Mouse (Mus musculus) left cerebral cortex, adult 11 months (tissue): ENCODE results near the gene Dnajc6.

Source experiments
- DNase-seq: peaks from one replicate; pipeline ENCODE4 v3.0.0; 2022; ENCODE audit warnings: low spot score

Dnajc6 gene

DNA sequence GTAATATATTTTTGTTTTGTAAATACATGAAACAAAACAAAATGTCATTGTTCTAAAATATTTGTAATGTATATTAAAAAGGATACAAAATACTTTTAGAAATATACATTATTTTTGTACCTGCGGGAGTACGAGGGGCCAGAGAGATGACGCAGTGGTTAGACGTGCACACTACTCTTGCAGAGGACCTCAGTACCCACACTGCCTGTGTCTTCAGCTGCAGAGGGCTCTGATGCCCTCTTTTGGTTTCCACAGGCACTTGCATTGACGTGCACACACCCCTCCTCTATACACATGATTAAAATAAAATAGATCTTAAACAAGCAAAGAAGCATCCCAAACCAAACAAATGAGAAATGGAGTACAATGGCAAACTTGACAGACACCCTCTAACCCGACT lies 146.3 kb downstream of the Dnajc6 start:
- DNase-seq = no peak

DNA sequence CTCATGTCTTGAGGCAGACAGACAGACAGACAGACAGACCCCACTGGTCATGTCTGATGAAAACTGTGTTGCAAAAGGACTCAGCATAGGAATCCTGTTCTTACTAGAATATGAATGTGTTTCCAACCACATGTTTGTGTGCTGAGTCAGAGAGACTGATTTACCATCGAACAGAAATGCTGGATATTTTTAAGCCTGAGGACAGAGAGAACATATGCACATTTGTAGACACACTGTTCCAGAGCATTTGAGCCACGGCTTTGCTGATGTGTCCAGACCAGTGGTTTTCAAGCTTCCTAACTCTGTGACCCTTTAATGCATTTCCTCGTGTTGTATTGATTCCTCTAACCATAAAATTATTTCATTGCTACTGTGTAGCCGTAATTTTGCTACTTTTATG lies 146.8 kb downstream of the Dnajc6 start:
- no peak for DNase-seq

DNA sequence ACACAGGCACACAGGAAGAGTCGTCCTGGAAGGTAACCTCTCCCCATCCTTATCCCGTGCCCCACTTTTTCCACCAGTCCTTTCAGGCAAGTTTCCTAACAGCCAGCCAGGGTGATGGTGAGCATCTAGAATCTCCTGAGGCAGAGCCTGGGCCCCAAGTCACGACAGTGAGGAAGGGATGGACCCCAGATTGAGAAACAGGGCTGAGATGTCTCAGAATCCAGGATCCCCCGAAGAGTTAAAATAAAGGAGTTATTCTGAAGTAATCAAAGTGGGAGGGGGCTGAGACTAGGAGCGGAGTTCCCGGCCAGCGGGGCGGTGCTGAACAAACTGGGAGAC lies 150.4 kb downstream of the Dnajc6 start:
- no peak for DNase-seq

DNA sequence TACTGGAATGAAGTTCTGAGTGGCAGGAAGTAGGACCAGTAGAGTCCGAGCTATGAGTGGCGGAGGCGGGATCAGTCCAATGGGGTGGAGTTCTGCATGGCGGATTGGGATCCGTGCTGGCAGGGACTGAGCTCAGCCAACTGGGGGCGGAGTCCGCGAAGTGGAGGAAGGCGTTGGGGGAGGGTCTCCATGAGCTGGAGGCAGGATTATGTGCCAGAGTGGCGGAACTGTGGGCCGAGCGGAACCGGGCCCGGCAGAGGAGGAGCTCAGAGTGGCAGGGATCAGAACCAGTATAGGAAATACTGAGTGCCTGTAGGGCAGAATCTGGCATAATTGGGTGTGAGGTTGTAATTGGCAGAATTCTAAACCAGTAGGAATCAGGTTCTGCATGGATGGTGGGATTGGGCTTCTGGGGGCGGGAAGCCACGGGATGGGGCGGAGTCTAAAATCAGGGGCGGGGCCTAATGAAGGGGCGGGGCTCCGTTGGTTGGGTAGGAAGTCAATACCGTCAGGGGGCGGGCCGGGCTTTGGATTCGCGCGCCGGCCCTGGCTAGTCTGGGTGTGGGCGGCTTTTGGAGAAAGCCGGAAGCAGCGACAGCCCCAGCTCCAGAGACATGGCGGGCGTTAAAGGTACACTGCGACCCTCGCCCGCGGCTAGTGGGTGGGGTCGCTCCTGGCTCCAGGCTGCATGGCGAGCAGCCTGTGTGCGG lies 150.9 kb downstream of the Dnajc6 start, which contains the start of gene Leprot:
TSS of gene Leprot (plus strand) at position 523 of the 710 bp plus-strand sequence.
- DNase-seq = peak; percentile 100

DNA sequence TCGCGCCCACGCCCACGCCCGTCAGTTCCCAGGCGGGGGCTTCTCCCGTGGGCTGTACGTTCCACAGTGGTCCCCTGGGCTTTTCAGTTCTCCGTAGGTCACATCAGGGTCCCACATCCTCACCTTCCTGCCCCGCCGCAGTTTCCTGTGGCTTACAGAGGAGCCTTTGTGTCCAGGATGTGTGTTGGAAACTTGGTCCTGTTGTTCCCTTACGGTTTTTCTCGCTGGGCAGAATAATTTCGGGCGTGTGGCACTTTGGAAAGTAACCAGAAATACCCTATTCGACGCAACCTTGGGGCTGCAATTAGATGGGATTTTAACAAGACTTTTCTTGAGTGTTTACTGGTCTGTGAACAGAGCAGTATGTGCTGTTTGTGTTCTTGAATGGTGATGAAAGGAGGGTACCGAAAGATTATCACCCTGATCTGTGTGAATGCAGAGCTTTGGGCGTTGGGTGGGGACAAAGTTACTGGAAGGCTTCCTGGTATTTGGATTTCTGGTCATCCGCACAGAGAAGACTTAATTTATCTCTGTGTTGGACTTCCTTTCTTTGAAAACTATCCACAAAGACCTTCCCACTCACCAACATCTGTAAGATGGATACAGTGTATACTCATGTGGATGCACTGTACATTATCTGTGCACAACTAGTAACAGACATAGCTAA lies 151.7 kb downstream of the Dnajc6 start:
- DNase-seq = no peak

DNA sequence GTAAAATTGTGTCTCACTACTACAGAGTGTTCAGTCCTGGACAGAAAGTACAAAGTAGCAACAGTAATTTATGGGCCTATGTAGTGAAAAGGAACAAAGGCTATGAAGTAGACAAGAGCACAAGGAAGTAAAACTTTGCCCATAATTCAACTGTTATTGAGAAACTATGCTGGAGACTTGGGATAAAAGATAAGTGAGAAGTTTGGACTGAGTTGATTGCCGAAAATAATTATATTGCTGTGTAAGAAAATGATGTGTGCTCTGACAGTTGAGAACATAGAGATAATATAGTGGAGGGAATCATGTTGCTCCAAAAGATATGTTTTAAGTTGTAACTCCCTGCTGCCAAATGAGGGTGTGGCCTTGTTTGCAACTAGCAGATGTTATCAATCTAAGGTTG lies 152.3 kb downstream of the Dnajc6 start:
- DNase-seq = no peak

DNA sequence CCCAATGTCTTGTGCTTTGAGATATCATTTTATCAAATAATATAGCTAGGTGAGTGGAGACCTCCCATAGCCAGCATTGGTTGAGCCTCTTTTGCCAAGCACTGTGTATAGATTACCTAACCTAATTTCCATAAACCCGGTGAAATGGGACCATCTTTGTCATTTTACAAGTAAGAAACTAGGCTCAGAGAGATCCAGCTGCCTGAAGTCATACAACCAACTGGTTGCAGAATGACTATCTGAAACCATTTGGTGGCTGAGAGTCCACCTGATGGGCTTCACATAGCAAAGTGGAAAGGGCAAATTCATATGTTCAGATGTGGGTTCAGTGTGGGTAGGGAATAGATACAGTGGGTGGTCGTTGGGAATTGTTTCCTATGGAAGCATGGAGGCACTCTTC lies 154.5 kb downstream of the Dnajc6 start:
- DNase-seq = no peak

DNA sequence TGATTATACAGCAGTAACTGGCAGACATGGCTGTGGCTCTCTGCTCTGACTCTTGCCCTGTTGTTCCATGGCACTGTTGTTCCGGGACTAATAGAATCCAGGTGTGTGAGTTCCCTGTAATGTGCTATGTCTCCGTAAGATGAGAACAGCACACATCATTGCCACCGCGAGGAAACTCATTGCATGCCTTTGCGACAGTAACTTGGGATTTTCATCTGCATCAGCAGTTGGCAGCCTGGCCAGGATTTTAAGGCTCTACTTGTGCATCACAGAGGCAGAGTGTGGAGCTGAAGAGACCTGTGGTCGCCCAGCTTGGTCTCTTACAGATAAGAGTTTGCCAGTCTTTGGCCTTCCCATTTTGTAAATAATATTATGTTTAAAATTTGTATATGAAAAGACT lies 157.8 kb downstream of the Dnajc6 start:
- no peak for DNase-seq

DNA sequence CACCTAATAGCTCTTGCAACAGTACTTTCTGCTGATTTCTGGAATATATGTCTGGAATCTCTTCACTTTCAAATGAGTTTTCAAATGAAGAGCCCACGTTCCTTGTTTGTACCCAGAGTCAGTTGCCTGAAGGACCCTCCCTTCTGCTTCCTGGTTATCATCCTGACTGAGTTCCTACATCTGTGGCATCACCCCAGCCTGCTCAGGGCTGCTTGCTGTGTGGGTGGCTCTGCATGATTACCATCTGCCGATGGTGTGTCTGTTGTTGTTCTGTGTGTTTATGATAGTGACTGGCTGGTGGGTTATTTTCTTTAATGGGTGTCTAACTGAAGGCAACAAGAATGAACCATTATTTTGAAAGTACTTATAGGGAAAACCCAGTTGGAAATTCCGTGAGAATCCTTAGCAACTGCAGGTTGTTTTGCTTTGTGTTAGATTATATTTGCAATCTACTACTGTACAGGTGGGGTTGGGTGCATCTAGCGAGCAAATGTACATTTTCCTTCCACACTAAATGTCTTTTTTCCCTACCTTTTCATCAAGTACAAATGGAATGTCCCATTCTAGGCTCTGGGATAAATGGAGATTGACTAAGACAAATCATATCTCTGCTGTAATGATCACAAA lies 158.5 kb downstream of the Dnajc6 start:
- DNase-seq = no peak

DNA sequence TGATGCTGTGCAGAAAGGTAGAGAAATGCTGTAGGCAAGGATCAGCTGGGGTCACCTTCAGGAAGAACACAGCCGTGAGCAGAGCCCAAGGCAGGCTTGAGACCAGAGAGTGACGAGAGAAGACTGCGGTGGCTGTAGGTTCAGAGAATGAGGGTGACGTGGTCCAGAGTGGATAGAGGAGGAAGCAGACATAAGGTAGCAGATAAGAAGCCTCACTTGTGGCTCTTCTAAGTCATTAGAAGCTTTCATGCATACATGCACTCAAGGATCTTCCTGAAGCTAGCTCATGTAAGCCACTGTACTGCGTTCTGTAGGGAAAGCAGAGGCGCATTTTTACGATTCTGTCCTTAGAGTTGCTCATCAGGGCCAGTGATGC lies 159.0 kb downstream of the Dnajc6 start:
- DNase-seq = no peak

DNA sequence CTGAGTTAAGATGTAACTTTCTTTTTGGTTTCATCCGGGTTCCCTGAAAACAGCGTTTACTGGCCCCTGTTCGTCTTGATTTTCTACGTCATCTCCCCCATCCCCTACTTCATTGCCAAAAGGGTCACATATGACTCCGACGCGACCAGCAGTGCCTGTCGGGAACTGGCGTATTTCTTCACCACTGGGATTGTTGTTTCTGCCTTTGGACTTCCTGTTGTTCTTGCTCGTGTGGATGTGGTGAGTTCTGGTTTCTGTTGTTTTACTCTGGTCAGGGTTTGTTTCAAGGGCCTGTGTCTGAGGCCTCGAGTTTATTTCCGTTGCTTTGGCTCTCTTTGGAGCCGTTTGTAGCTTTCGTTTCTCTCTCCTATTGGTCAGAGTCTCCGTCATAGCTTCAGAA lies 159.6 kb downstream of the Dnajc6 start:
- DNase-seq = no peak

DNA sequence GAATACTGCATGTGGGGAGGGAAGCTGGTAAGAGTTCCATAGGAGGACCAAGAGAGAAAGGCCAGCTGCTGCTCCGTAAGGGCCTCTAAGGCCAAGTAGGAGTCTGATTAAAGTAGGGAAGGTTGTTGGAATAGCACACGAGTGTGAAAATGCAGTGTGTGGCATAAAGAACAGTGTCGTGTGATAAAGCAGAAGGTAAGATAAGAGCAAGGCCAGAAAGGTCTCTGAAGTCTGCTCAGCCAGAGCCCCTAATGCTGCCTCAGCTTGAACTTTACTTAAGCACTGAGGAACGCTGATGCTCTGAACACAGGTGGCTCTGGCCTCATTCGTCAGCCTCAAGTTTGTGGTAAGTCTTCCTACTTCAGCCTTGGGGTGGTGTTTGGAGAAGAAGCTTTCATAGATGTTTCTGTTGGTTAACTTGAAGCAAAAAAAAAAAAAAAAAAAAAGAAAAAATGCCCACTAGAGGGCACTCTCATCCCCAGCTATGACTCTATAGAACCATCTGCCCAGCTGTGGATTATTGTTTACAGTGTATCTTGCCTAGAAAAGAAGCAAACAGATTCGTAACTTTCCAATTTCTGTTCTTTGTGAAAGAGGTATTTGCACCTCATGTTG lies 160.6 kb downstream of the Dnajc6 start:
- no peak for DNase-seq

DNA sequence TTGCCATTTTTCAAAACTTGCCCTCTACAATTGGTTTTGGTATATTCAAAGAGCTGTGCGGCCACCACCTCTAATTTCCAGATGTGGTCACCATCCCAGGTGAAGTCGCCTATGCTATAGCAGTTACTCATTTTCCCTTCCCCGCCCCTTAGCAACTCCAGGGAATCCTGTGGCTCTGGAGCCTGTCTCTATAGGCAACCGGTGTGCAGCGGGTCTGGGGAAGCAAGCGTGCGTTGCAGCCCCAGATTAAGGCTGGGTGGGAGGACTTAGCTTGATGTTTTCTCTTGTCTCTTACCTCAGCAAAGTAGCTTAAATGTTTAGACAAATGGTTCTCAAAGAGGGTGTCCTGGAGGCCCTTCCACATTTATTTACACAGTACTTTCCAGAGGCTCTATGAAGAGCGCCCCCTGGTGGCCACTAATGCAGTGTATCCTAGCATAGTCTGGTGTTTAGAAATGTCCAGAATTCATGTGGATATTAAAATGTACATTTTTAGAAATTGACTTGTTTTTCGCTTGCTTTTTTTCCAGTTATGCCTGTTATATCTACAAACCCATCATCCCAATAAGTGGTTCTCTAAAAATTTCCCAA lies 167.8 kb downstream of the Dnajc6 start:
- DNase-seq = no peak

DNA sequence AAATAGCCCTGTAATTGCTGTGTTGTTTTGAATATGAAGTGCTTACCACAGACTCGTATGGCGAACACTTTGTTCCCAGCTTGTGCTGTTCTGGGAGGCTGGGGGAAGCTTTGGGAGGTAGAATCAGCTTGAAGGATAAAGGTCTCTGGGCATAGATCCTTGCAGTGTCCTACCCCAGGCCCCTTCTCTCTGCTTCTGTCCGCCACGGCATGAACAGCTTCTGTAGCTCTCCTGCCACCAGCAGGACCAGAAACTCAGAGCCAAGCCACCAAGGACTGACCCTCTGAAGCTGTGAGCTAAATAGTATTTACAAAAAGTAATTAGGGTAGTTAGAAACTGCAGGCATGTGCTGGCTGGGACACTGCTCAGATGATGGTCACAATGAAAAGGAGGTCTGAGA lies 168.3 kb downstream of the Dnajc6 start:
- DNase-seq = no peak

DNA sequence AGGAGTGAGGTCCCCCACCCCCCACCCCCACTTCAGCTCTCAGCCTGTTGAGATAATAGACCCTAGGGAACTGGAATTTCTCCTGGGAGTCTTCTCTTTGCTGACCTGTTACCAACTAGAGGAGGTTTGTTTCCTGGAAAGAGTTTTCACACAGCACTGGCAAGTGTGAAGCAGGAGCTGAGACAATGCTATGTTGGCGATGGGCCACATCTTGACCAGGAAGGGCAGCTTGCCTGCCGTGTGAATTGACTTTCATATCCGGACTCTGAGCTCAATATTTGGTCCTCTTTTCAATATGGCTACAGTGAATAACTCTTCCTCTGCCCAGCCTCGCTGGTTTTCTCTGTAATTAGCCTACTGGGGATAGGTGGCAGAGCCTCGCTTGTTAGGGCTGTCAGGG lies 172.7 kb downstream of the Dnajc6 start:
- DNase-seq = no peak

DNA sequence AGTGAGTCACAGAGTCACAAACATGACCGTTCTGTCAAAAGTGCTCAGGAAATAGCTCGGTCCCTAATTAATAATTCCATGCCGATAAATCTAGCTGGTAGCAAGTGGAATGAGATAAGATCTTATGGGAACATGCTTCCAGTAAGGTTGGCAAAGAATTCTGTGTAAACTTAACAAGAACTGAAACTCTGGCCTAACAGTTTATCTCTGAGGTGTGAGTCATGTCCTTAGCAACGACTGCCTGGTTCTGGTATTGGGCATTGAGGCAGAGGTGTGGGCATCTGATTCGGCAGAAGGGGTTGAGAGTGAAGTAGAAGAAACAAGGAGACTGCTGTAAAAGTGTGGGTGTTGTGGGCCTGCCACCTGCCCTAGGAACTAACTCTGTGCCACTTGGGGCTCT lies 173.4 kb downstream of the Dnajc6 start:
- no peak for DNase-seq

DNA sequence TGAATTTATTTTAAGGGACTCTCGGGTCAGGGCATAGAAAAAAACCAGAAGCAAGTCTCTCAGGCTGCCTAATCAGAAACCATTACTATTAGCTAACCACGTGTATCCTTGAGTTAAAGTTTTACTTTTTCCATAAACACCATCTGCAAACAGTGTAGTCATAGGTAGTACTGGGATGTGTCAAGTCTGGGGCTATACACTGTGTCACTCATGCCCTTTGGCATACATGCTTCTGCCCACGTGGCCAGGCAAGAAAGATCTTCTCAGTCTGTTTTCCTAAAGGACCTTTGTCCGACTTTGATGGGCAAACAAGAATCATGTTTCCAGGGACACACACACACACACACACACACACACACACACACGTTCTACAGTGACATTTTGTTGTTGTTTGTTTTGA lies 178.3 kb downstream of the Dnajc6 start:
- DNase-seq = no peak

DNA sequence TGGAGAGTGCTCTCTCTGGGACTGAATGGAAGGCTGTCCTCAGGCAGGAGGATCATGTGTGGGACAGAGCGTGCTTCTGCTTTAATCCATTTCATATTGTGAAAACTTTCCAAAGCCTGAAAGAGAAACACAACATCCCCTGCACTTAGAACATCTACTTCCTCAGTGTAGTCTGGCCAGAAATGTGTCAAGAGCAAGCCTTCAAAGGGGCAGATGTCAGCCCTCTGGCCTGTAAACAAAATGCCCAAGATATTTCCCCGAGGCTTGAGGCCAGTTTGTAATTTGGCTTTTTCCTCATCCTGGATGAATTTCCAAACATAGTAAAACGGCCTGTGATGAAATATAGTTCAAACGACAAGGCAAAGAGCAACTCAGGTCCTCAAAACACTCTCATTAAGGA lies 179.3 kb downstream of the Dnajc6 start:
- no peak for DNase-seq

DNA sequence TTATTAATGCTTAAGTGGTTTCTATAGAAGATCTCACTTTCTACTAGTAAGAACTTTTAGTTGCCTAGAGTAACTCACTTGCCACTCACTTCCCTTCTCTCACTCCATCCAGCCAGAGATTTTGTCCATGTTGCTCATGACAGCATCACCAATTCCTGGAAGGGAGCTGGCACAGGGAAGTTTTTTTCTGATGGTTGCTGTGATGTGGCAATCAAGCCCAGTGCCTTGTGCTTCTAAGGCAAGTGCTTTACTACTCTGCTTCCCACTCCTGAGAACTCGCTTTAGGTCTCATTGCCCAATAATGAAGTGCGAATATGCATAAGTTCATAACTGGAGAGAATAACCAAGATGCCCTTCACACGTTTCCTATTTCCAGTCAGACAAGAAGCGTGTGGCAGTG lies 186.2 kb downstream of the Dnajc6 start:
- no peak for DNase-seq

DNA sequence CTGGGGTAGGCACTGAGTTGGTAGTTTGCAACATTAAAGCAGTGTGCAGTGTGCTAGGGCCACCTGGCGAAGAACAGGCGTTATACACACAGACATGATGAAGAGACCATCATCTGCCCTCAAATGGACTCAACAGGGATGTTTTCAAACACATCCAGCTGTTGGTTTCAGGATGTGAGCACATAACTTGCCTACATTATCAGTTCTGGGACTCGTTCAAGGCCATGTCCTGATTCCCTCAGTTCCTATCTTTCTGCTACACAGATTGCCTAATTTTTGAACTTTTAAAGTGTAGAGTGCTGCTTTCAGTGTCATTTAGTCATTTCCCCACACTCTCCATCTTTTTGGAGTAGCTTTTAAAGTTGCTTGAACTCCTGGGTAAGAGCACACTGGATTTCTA lies 186.6 kb downstream of the Dnajc6 start:
- DNase-seq = no peak

DNA sequence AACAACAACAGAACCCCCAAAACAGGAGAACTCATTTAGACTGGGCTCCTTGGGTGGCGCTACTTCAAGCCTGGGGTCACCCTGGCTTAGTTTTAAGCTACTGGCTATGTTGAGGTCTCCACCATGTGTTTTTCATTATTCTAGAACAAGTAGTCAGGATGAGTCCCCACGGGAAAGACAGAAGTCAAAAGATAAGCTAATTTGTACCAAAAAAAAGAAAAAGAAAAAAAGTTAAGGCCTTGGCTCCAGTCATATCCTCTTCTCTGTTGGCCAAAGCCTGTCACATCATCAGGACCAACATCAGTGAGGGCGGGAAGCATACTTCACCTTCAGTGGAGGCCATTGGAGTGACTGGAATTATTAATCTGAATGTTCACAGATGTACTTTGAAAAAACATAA lies 188.4 kb downstream of the Dnajc6 start:
- no peak for DNase-seq

DNA sequence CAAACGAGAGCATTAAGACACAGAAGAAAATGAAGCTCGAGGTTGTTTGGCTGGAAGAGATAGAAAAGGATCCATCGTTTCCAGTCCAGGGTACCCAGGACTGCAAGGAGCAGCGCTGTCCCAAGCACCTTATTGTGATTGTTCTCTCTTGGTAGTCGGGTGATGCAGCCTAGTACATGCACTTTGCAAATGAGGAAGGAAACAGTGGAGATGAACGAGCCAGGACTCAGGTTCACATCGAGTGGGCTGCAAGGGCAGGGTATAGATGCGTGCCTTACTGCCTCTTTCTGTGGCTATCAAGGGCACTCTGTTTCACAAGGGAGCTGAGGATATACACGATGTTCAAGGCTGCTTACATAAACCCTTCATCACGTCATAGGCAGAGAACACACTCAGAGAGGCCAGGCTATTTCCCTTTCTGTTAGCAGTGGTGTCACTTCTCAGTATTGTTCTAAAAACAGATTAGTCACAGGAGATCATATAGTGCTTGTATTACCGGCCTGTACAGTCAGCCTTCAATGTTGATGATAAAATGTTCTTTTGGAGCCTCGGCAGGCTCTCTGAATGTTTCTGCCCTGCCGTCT lies 189.9 kb downstream of the Dnajc6 start:
- DNase-seq = no peak

DNA sequence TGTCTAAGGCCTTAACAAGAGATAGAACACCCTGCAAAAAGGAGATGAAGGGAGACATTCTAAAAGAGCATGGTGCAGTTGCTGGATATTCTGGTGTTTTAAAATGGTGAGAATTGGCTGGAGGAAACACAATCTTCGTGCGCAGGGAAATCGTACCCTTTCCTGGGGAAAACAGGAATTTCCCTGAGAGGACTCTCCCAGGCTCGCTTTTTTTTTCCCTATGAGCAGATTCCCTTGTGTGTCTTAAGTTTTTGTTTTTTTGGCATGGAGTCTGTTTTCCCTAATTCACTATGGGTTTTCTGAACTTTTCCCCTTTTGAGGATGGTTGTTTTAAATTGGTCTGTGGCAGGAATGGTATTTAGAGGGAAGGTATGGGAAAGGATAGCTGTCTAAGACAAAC lies 192.8 kb downstream of the Dnajc6 start:
- no peak for DNase-seq
